Mouse (Mus musculus) ES-E14 (cell line): ENCODE data around the gene Rtn4.

Experiments
- CHD2 ChIP-seq: IDR thresholded peaks from 2 replicates; pipeline ENCODE4 v1.6.1; 2014; ENCODE audit warnings: mild to moderate bottlenecking, low read depth, low read length, inconsistent platforms
- HCFC1 ChIP-seq: IDR thresholded peaks from 2 replicates; pipeline ENCODE4 v1.6.1; 2012; ENCODE audit warnings: low read length, inconsistent platforms, borderline replicate concordance; ENCODE audit not compliant: insufficient read depth
- ZNF384 ChIP-seq: IDR thresholded peaks from 2 replicates; pipeline ENCODE4 v1.6.1; 2012; ENCODE audit warnings: low read depth, low read length, inconsistent platforms

DNA sequence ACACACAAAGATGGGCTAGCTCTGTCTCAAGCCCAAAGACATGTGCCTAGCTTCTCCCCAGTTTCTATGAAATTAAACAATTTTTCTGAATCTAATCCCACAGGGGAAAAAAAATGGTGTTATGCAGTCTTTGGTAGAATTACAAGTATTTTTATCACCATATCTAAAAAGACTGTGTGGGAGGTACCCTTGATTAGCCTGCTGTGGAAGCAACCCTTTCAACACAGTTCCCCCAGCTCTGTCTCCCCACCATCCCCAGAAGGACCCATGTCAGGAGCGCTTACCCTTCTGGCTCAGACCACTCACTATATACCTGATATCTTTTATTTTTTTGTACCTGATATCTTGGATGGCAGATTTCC lies 56.7 kb downstream of the Rtn4 start:
- no peak for TF ChIP-seq CHD2
- TF ChIP-seq ZNF384, result no peak
- TF ChIP-seq HCFC1, result no peak
